Mouse (Mus musculus) brain, embryonic 14.5 days (tissue): ENCODE measurements around the gene Pcbp2. TPM values are rescaled to one million over a fixed set of nuclear protein-coding genes. Genes with fewer than 3 reads are reported as not detected.
A peak's percentile ranks its signal among the peaks of the same experiment; 100 is the strongest.

Source experiments
- DNase-seq: peaks from one replicate; pipeline ENCODE4 v3.0.0-alpha.2; 2011; ENCODE audit warnings: low read depth
- CTCF ChIP-seq: fragments of 200-500 bp; IDR thresholded peaks from 2 replicates; pipeline ENCODE4 v1.5.1; 2012; ENCODE audit warnings: inconsistent platforms, mild to moderate bottlenecking, moderate library complexity, borderline replicate concordance; ENCODE audit not compliant: insufficient read depth, insufficient read length; ENCODE audit errors: extremely low read depth
- POLR2A ChIP-seq: fragments of 200-500 bp; IDR thresholded peaks from 2 replicates; pipeline ENCODE4 v1.6.1; 2012; ENCODE audit warnings: mild to moderate bottlenecking, inconsistent platforms, borderline replicate concordance; ENCODE audit not compliant: poor library complexity, insufficient read depth, insufficient read length, severe bottlenecking; ENCODE audit errors: extremely low read depth
- polyA plus RNA-seq: library from polyadenylated mRNA; depleted of rRNA; stranded (reverse); fragments of >200 nt; gene quantifications from 2 replicates; pipeline ENCODE4 v1.2.3, GENCODE M21; 2012; rRNA removed

Pcbp2 gene
- polyA plus RNA-seq, result 569 and 716 TPM in 2 replicates

DNA sequence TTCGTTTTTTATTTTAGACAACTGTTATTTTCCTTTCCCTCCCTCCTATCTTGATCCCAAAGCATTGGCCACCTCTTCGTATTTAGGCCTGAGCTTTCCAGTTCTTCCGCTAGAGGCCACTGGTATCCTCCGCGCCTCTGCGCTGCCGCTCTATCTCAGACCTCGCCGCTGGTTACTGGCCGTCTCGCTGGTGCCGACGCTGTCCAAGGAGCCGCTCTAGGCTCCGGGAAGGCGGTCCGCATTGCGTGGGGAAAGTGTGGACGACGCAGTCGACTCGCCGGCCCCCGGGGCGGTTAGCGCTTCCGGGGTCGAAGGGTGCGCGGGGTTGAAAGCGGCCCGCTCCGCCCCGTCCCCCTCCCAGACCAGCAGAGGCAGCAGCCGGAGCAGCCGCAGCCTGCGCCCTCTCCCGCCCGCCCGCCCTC is at the start of gene Pcbp2:
Gene Pcbp2 (plus strand): TSS at position 357 of the 422 bp plus-strand sequence.
- peak; percentile 100 for DNase-seq
- TF ChIP-seq POLR2A, result peak; percentile 69
- peak; percentile 90 for TF ChIP-seq CTCF

DNA sequence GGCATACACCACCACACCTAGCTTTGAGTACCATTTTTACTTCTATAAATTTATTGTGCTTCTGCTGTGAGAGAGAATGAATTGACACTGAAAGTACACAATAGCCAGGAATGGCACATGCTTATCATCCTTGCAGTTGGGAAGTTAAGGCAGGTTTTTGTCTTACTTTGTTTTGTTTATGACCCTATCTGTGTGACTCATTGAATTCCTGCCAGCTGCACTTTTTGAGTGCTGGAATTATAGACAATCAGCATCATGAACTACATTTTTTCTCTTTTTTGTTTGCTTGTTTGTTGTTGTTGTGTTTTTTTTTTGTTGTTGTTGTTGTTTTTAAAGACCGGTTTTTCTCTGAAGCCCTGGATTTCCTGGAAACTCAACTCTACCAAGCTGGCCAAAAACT is 49.4 kb upstream of the Pcbp2 start:
- DNase-seq, result no peak
- no peak for TF ChIP-seq CTCF
- TF ChIP-seq POLR2A, result no peak

DNA sequence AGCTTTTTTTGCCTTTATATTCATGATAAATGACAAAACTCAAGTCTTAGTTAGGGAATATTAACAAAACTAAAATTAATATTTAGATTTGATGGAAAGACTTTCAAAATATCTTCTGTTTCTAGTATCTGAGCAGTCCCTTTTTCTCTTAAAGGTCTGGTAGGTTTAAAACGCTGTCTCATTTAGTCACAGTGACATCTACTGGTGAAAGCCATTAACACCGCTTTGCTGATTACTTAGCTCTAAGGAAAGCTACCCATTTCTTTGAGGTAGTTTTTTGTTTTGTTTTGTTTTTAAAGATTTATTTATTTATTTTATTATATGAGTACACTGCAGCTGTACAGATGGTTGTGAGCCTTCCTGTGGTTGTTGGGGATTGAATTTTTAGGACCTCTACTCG is 48.9 kb upstream of the Pcbp2 start:
- TF ChIP-seq POLR2A (no peak), CTCF (peak; percentile 38; the same call in 1 of the 2 replicates)
- peak; percentile 83 for DNase-seq

DNA sequence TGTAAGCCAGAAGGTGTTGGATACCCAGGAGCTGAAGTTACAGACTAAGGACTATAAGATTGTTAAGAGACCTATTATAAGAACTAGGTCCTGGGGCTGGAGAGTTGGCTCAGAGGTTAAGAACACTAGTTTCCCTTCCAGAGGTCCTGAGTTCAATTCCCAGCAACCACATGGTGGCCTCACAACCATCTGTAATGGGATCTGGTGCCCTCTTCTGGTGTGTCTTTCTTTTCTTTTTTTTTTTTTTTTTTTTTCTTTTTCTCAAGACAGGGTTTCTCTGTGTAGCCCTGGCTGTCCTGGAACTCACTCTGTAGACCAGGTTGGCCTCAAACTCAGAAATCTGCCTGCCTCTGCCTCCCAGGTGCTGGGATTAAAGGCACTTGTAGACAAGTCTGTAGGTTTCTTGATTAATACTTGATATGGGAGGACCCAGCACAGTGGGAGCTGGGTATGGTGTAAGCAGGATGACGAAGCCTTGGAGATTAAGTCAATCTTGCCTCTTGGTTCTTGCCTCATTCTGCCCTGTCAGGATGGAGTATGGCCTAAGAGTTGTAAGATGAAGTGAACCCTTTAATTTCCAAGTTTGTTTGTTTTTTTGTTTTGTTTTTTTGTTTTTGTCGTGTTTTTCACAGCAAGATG is 46.6 kb upstream of the Pcbp2 start:
- TF ChIP-seq POLR2A (no peak), CTCF (no peak)
- DNase-seq, result no peak

DNA sequence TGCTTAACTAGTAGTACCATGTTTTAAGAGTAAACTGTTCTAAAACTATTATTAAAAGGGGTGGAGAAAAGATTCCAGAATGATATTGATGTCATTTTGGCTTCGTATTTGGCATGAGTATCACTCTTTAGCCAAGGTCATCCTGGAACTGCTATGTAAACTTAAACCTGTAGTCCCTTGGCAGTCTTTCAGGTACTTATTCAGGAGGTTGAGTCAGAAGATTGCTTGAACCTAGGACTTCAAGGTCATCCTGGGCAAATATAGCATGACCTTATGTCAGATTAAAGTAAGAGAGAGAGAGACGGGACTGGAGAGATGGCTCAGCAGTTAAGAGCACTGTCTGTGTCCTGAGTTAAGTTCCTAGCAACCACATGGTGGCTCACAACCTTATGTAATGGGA is 45.7 kb upstream of the Pcbp2 start:
- TF ChIP-seq CTCF (no peak), POLR2A (no peak)
- DNase-seq, result no peak

DNA sequence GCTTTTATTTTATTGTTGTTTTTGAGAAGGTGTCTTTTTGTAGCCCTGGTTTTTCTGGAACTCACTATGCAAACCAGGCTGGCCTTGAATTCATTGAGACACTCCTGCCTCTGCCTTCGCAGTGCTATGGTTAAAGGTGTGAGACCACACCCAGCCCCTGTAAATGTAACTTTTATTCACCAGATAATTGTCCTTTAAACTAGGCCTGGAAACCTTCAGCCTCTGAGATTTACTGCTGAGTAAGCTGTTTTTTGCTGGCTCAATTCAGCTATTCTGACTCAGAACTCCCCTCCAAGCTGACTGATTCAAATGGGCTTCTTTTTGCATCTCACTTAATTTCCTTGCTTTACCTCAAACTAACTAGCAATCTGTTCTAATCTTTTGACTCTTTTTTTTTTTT is 43.4 kb upstream of the Pcbp2 start:
- TF ChIP-seq CTCF, result no peak
- TF ChIP-seq POLR2A, result no peak
- no peak for DNase-seq

DNA sequence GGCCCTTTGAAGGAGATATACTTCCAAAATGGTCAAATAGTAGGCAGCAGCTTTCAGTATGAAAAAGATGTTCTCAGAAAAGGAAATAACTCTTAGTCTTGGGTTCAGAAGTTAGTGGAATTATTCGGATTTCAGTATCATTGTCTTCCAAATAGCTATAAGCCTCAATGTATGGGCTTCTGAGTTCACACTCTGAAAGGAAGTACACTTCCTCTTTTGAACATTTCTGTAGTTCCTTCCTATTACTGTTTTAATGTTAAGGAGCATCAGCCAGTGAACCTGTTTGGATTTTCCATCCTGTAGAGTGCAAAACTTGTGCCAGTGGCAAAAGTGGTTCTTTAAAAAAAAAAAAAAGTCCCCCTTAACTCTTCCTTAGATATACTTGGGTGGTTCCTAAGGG is 38.3 kb upstream of the Pcbp2 start:
- TF ChIP-seq POLR2A, result no peak
- no peak for TF ChIP-seq CTCF

DNA sequence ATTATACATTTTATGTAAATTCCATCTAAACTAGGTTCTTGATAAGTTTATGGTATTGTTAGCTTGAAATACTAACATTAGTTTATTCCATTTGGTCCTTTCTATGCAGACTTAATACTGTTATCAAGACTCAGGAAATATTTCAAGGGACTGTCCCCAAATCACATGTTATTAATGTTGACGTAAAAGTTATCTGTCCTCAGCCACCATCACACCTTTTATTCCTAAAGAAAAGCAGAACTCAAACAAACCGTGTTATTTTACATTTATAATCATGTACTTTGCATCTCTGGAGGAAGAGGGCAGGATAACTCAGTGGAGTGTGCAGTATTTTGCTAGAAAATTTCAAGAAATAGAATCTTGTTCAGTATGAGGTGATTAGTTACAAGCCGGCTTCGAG is 37.2 kb upstream of the Pcbp2 start:
- TF ChIP-seq CTCF, result no peak
- TF ChIP-seq POLR2A, result no peak
- DNase-seq, result no peak

More for the DNA sequence above, 38.3 kb upstream of the Pcbp2 start:
- no peak for DNase-seq

DNA sequence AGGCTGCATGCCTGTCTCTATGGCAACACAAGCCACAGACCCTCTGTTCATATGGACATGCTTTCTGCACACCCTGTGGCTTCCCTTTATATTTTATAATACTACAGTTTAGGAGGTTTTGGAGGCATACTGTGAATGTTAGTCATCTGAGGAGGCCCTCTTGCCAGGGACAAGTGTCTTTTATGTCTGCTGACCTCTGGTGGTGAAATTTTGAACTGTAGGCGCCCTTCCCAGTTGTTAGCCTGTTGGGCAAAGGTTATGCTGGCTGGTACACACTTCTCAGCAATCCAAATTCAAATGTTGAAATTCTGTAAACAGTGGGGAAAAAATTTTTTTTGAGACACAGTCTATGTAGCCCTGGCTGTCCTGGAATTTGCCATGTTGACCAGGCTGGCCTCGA is 27.8 kb upstream of the Pcbp2 start:
- peak; percentile 80 for DNase-seq
- TF ChIP-seq POLR2A (no peak), CTCF (peak; percentile 83)

DNA sequence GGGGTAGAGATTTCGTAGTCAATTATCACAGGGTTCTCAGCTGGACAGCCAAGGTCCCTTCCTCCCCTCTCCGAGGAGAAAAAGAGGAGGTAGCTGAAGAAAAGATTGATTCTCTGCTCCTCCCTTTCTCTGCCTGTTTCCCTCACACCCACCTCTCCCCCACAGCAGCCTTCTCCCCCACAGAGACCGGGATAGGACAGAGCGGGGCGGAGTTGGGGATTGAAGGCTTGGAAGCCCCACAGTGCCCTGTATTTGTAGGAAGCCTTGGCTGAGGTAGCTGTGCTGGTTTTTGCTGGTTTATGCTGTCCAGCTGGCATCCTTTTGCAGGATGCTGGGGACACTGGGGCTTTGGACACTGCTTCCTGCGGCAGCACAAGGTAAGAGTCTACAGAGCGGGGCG is 25.2 kb upstream of the Pcbp2 start, which contains the start of gene Amhr2:
Gene Amhr2 (plus strand): TSS at position 222 of the 400 bp plus-strand sequence.
- TF ChIP-seq POLR2A, result no peak
- no peak for TF ChIP-seq CTCF
- no peak for DNase-seq

DNA sequence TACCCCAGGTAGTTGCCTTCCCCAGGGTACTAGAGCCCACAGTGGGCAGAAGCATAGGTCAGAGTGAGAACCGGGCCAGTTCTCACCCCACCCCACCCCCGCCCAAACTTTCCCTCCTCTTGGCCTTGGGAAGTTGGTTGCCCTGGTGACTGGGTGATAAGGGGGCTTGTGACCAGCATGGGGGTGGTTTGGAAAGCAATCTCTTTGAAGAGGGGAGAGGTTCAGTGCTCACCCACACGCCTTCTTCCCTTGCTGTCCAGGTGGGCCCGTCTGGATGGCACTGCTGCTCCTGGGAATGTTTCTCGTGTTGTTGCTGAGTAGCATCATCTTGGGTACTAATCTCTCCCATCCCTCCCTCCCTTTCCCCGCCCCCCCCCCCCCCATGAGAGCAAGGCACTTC is 23.9 kb upstream of the Pcbp2 start:
- DNase-seq, result no peak
- TF ChIP-seq POLR2A, result no peak
- no peak for TF ChIP-seq CTCF

DNA sequence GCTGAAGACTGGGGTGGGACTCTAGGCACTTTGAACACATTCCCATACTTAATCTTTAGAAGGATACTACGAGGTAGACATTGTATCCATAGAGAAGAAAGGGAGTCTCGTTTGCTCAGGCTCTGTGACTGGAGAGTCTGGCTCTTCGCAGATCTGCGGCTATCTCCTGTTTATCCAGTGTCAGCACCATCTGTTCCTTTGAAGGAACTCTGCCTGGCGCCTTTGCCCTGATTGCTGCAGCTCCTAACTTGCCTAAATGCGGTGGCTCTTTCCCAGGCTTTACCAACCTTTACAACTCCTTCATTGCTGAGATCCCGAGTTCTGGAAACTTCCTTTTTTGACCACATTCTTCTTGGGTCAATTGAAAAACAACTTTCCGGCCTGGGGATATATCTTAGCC is 21.0 kb upstream of the Pcbp2 start:
- TF ChIP-seq CTCF, result no peak
- no peak for TF ChIP-seq POLR2A
- peak; percentile 12 for DNase-seq

DNA sequence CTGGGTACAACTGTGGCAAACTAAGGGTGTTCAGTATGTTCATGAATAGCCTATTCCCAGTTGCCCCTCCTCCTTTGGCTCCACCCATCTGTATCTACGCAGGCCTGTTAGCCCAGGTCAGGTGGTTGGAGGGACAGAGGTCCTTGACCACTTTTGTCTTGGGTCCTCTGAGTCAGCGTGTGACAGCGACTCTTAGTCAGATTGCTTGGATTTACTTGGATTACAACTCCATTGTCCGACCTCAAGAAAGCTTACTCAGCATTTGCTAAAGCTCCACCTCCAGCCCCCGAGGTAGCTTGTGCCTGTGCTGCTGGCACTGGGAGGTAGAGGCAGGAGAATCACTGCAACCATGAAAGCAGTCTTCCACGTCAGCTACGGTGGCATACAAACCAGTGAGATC is 19.4 kb upstream of the Pcbp2 start:
- TF ChIP-seq POLR2A (no peak), CTCF (no peak)
- peak; percentile 2 for DNase-seq

DNA sequence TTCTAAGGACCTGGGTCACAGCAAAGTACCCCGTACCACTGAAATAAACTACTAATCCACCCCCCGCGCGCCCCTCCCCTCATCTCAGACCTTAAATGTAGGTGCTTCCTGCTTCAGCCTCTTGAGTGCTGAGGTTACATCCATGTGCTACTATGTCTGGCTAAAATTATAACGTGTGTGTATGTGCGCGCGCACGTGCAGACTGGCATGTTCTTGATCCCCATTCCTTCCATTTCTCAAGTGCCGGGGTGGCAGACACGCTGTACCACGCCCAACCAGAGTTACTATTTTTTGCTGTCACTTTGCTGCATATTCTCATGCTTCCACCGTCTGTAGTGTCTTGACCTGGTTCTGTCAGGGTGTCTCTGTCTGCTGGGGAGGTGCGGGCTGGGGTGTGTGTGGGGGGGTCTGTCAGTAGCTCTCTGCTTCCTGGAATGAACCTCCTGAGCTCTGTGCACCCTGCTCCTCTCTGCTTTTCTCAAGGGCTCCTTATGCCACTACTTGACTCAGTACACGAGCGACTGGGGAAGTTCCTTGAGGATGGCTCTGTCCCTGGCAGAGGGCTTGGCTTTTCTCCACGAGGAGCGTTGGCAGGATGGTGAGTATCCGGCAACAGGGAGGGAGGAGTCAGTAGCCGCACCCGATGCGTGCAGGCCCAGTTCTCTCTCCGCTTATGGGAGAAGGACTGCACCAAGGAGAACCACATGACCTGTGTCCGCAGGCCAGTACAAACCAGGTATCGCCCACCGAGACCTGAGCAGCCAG is 18.5 kb upstream of the Pcbp2 start:
- no peak for TF ChIP-seq CTCF
- no peak for TF ChIP-seq POLR2A
- no peak for DNase-seq

DNA sequence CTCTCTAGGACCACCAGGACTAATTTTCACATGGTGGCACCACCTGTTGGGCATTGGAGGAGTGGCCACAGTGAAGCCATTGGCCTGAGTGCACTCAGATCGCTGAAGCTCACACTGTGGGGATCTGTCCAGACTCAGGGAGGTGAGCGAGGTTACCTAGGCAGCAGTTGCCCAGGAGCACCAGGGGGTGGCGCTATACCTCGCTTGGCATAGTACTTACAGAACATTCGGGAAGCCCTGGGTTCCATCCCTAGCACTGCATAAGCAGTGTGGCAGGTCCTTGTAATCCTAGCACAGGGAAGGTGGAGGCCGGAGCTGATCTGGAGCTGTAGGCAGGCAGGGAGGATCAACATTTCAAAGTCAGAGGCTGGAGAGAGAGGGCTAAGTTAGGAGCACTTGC is 14.3 kb upstream of the Pcbp2 start:
- peak; percentile 26; the same call in 1 of the 2 replicates for TF ChIP-seq CTCF
- TF ChIP-seq POLR2A, result no peak
- no peak for DNase-seq
